Mouse (Mus musculus) embryonic fibroblast, embryonic 13.5 days (primary cell): ENCODE data around the gene Ntng2. TPM values are rescaled to one million over a fixed set of nuclear protein-coding genes. Genes with fewer than 3 reads are reported as not detected.
A peak's percentile ranks its signal among the peaks of the same experiment; 100 is the strongest.

Experiments
- H3K27ac ChIP-seq: 2 replicates; pipeline ENCODE4 v1.5.1; 2012; ENCODE audit warnings: low read length, control low read depth, inconsistent platforms; ENCODE audit not compliant: insufficient read depth
- H3K4me1 ChIP-seq: 2 replicates; pipeline ENCODE4 v1.6.1; 2011; ENCODE audit warnings: low read length; ENCODE audit not compliant: control insufficient read depth, insufficient read depth
- H3K4me3 ChIP-seq: 2 replicates; pipeline ENCODE4 v1.5.1; 2011; ENCODE audit warnings: mild to moderate bottlenecking, control low read depth, low read length; ENCODE audit not compliant: insufficient read depth
- CTCF ChIP-seq: IDR thresholded peaks from 2 replicates; pipeline ENCODE4 v1.5.1; 2011; ENCODE audit warnings: mild to moderate bottlenecking, control low read depth, low read length, moderate library complexity, borderline replicate concordance; ENCODE audit not compliant: insufficient read depth
- POLR2A ChIP-seq: IDR thresholded peaks from 2 replicates; pipeline ENCODE4 v1.6.1; 2011; ENCODE audit warnings: low read depth, mild to moderate bottlenecking, control low read depth, low read length, moderate library complexity
- polyA plus RNA-seq: library from polyadenylated mRNA; stranded (reverse); fragments of >200 nt; gene quantifications from 2 replicates; pipeline ENCODE4 v1.2.4, GENCODE M21; 2011; ENCODE audit warnings: low read depth; ENCODE audit not compliant: missing spikeins, insufficient read length

Gene Ntng2
- polyA plus RNA-seq, 1 experiment, result 1.5 TPM

DNA sequence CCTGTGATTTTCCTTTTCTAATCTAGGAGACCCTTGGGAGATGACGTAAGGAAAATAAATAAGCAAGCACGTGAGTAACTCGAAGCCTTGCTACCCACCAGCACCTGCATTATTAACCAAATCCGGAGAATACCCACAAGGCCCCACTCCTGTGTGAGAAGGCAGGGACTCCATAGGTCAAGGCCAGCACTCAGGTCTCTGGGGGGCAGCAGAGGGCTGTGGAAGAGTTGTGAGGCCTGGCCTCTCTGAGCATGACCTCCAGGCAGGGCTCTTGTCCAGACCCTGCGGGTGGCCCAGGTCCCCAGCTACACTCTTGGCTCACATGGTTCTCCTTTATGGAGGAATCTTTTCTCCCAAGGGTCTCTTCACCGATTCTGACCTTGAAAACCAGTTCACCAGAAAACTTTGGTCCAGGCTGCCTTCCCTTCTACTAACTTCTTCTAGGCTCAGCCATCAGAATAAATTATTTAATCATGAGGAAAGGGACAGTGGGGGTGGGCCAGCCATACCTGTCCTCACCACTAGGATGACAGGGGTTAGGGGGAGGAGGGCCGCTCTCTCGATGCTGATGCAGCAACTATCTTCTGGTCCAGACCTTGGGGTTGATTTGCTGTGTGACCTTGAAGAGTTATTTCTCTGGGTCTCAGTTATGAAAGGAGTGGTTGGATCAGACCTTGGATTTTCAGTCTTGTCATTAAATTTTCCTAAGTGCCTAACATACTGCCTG is 36.4 kb downstream of the Ntng2 start:
- Histone ChIP-seq H3K27ac (no peak overlapping the region), H3K4me3 (no peak overlapping the region), H3K4me1 (no peaks in the 10 kb centered on the region)
- TF ChIP-seq CTCF (peak; percentile 29; the same call in 1 of the 2 replicates), POLR2A (no peak)

- TF ChIP-seq POLR2A (no peak), CTCF (no peak)
Observed at GRCm38 (mm10) chr2:29206156-29206555, 46.6 kb downstream of the Ntng2 start.

GRCm38 (mm10) chr2:29201223-29201955 is 51.4 kb downstream of the Ntng2 start:
- no peak overlapping the region for H3K4me3 ChIP-seq
- H3K27ac ChIP-seq, result no peak overlapping the region
- no peak for TF ChIP-seq CTCF
- no peak for TF ChIP-seq POLR2A
- no peaks in the 10 kb centered on the region for H3K4me1 ChIP-seq

More at GRCm38 (mm10) chr2:29206156-29206555, 46.6 kb downstream of the Ntng2 start:
- no peak overlapping the region for H3K4me3 ChIP-seq
- no peak overlapping the region for H3K27ac ChIP-seq
- H3K4me1 ChIP-seq, result no peaks in the 10 kb centered on the region

DNA sequence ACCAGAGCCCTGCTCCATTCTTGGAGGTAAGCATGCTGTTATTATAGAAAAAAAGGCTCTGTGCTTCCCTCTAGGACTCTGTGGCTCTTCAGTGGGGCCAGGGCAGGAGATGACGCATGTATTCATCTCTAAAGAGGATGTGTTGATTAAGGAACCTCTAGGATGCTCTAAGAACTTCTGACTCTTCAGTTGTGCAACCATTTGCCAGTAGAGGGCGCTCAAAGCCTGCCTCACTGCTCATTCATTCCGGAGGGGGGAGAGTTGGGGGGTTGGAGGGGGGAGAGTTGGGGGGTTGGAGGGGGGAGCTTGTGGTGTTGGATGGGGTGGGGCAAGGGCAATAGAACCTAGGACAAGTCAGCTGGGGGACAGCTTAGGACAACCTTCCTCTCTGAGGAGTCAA is 52.9 kb downstream of the Ntng2 start:
- H3K27ac ChIP-seq, result no peak overlapping the region
- no peak overlapping the region for H3K4me3 ChIP-seq
- TF ChIP-seq CTCF (peak; percentile 41; the same call in 1 of the 2 replicates), POLR2A (no peak)
- no peaks in the 10 kb centered on the region for H3K4me1 ChIP-seq

GRCm38 (mm10) chr2:29198446-29198845 is 54.4 kb downstream of the Ntng2 start:
- no peak overlapping the region for H3K4me3 ChIP-seq
- TF ChIP-seq POLR2A (no peak), CTCF (no peak)
- no peaks in the 10 kb centered on the region for H3K4me1 ChIP-seq
- H3K27ac ChIP-seq, result no peak overlapping the region

DNA sequence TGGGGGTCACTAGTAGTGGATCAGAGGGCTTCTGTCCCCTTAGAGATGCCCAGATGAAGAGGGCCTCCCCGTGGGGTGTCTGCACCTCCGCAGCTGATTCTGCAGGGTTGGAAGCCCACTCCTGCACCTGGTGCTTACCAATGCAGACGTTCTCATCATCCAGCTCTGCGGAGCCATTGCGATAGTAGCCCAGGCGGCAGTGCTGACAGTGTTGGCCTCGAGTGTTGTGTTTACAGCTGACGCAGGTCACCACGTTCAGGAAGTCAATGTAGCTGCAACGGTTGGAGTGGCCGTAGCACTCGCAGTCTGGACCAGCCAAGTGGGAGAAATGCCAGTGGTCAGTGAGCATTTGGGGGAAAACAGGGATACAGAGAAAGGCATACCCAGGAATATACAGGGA is 56.0 kb downstream of the Ntng2 start:
- Histone ChIP-seq H3K4me1 (no peaks in the 10 kb centered on the region), H3K27ac (no peak overlapping the region), H3K4me3 (no peak overlapping the region)
- TF ChIP-seq CTCF (no peak), POLR2A (no peak)

- Histone ChIP-seq H3K27ac (no peak overlapping the region), H3K4me3 (peak overlapping the region; percentile 26), H3K4me1 (no peaks in the 10 kb centered on the region)
- TF ChIP-seq POLR2A (no peak), CTCF (peak; percentile 75)
Observed at GRCm38 (mm10) chr2:29194547-29195463, 58.0 kb downstream of the Ntng2 start.

DNA sequence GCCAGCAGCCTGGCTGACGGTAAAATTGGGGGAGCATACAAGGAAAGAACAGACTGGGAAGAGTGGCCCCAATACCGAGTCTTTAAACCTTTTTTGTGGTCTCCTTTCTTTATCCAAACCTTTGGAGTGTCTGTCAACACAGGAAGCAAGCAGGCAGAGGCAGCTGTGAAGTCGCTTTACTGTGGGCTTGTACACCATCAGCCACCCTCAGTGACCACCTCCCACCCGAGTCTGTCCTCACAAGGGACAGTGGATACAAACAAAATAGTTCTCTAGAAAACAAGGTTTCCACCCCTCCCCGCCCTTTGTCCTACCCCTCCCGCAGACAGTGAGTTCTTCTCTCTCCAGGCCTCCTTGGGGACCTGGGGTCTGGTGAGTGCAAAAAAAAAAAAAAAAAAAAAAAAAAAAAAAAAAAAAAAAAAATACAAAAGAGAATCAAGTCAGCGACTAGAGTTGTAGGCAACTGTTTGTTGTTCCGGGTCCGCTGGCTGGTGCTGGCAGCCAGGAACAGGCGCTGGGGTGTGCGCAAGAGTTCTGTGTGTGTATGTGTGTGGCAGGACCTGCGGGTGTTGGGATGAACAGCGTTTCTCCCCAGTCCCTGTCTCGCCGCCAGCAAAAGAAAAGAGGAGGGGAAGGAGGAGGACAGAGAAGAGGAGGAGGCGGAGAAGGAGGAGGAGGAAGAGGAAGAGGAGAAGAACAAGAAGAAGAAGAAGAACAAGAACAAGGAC is 58.8 kb downstream of the Ntng2 start:
- TF ChIP-seq CTCF (no peak), POLR2A (no peak)
- Histone ChIP-seq H3K4me3 (peak overlapping the region; percentile 26), H3K27ac (no peak overlapping the region), H3K4me1 (no peaks in the 10 kb centered on the region)

DNA sequence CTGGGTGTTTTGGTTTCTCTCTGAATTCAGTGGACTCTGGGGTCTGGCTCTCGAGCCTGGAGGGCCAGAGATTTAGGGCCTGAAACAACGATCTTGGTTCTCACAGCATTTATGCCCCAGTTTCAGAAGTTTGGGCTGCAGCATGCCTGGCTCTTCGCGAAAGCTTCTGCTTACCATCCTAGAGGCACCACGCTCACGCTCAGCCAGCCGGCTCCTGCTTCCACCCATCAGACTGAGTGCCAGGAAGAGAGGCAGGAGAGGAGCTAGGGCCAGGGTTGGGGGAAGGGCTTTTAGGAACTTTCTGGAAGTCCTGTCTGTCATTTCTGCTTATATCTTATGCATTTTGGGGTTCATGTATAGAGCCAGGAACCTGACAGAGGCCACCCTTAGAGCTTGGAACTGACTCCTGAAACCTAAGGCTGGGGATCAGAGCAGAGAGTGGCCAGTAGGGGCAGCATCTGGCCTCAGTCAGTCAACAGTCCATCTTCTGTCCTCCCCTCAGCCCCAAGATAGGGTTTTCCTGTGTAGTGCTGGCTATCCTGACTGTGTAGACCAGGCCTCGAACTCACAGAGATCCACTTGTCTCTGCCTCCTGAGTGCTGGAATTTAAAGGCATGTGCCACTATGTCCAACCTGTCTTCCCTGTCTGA is 60.1 kb downstream of the Ntng2 start:
- Histone ChIP-seq H3K4me1 (no peaks in the 10 kb centered on the region), H3K4me3 (no peak overlapping the region), H3K27ac (no peak overlapping the region)
- TF ChIP-seq CTCF, result peak; percentile 37; the same call in 1 of the 2 replicates
- TF ChIP-seq POLR2A, result no peak
